Mouse (Mus musculus) cerebellum, adult 9-11 months (tissue): Measurements from ENCODE around the gene Cacnb3.
A peak's percentile ranks its signal among the peaks of the same experiment; 100 is the strongest.

Experiments
- DNase-seq: peaks from one replicate; pipeline ENCODE4 v3.0.0; 2022

Cacnb3 gene

GRCm38 (mm10) chr15:98610131-98610633 lies 20.5 kb upstream of the Cacnb3 start:
- no peak for DNase-seq

GRCm38 (mm10) chr15:98612229-98612628 lies 18.4 kb upstream of the Cacnb3 start:
- no peak for DNase-seq

GRCm38 (mm10) chr15:98614551-98614950 lies 16.1 kb upstream of the Cacnb3 start:
- DNase-seq: no peak

GRCm38 (mm10) chr15:98614971-98615370 lies 15.7 kb upstream of the Cacnb3 start:
- DNase-seq: no peak

GRCm38 (mm10) chr15:98615751-98616150 lies 14.9 kb upstream of the Cacnb3 start:
- DNase-seq: no peak

- no peak for DNase-seq
Measured at GRCm38 (mm10) chr15:98616362-98617175, 14.1 kb upstream of the Cacnb3 start.

GRCm38 (mm10) chr15:98617176-98617537 lies 13.5 kb upstream of the Cacnb3 start:
- DNase-seq: peak; percentile 58

- no peak for DNase-seq
Measured at GRCm38 (mm10) chr15:98622199-98622598, 8.4 kb upstream of the Cacnb3 start.

- DNase-seq: no peak
Measured at GRCm38 (mm10) chr15:98622721-98623120, 7.9 kb upstream of the Cacnb3 start.

- DNase-seq: no peak
Measured at GRCm38 (mm10) chr15:98623361-98623821, 7.2 kb upstream of the Cacnb3 start.

- no peak for DNase-seq
Measured at GRCm38 (mm10) chr15:98626078-98626477, 4.6 kb upstream of the Cacnb3 start.

- DNase-seq: no peak
Measured at GRCm38 (mm10) chr15:98626487-98627212, 4.0 kb upstream of the Cacnb3 start.

GRCm38 (mm10) chr15:98628589-98629254 lies 1.9 kb upstream of the Cacnb3 start:
- DNase-seq: no peak

- no peak for DNase-seq
Measured at GRCm38 (mm10) chr15:98629464-98629863, 1.2 kb upstream of the Cacnb3 start.

GRCm38 (mm10) chr15:98631493-98631892 lies 853 bp downstream of the Cacnb3 start:
- peak; percentile 79 for DNase-seq

GRCm38 (mm10) chr15:98632107-98632744 lies 1.6 kb downstream of the Cacnb3 start:
- peak; percentile 68 for DNase-seq

GRCm38 (mm10) chr15:98632921-98633320 lies 2.3 kb downstream of the Cacnb3 start:
- peak; percentile 45 for DNase-seq

- DNase-seq: peak; percentile 56
Measured at GRCm38 (mm10) chr15:98633822-98634470, 3.3 kb downstream of the Cacnb3 start.

GRCm38 (mm10) chr15:98634541-98635081 lies 4.0 kb downstream of the Cacnb3 start:
- DNase-seq: peak; percentile 84

GRCm38 (mm10) chr15:98635291-98635841 lies 4.7 kb downstream of the Cacnb3 start:
- peak; percentile 58 for DNase-seq

GRCm38 (mm10) chr15:98636517-98636916 lies 5.9 kb downstream of the Cacnb3 start:
- DNase-seq: no peak

GRCm38 (mm10) chr15:98637155-98637554 lies 6.5 kb downstream of the Cacnb3 start:
- no peak for DNase-seq
